Mouse (Mus musculus) stomach, embryonic 16.5 days (tissue): ENCODE measurements around the gene Slc2a2. TPM values are rescaled to one million over a fixed set of nuclear protein-coding genes. Genes with fewer than 3 reads are reported as not detected.
A peak's percentile ranks its signal among the peaks of the same experiment; 100 is the strongest.

Source experiments
- ATAC-seq: fragments of 200-750 bp; cut with Nextera tagmentation; 2 replicates; pipeline ENCODE4 v1.8.0; 2017; ENCODE audit warnings: moderate number of reproducible peaks, moderate TSS enrichment; ENCODE audit not compliant: insufficient read depth, low FRiP score
- H3K27ac ChIP-seq: fragments of 300-500 bp; sonication (generic); 2 replicates; pipeline ENCODE4 v1.5.1; 2014; ENCODE audit warnings: low read length
- H3K27me3 ChIP-seq: fragments of 300-500 bp; sonication (generic); 2 replicates; pipeline ENCODE4 v1.6.1; 2014; ENCODE audit warnings: low read length, control low read depth, mixed read lengths; ENCODE audit not compliant: control insufficient read depth, insufficient read depth
- H3K36me3 ChIP-seq: fragments of 300-500 bp; sonication (generic); 2 replicates; pipeline ENCODE4 v1.6.1; 2014; ENCODE audit warnings: low read length; ENCODE audit not compliant: control insufficient read depth, insufficient read depth
- H3K4me1 ChIP-seq: fragments of 300-500 bp; sonication (generic); 2 replicates; pipeline ENCODE4 v1.6.1; 2014; ENCODE audit warnings: low read length, control low read depth, mixed read lengths; ENCODE audit not compliant: control insufficient read depth, insufficient read depth
- H3K4me2 ChIP-seq: fragments of 300-500 bp; sonication (generic); 2 replicates; pipeline ENCODE4 v1.6.1; 2014; ENCODE audit warnings: low read depth, low read length, mixed read lengths
- H3K4me3 ChIP-seq: fragments of 300-500 bp; sonication (generic); replicated peaks from 2 replicates; pipeline ENCODE4 v1.5.1; 2014; ENCODE audit warnings: mild to moderate bottlenecking, low read length
- H3K9ac ChIP-seq: fragments of 300-500 bp; sonication (generic); 2 replicates; pipeline ENCODE4 v1.6.1; 2014; ENCODE audit warnings: low read length
- H3K9me3 ChIP-seq: fragments of 300-500 bp; sonication (generic); replicated peaks from 2 replicates; pipeline ENCODE4 v1.6.1; 2016; ENCODE audit warnings: low read length, control low read depth; ENCODE audit not compliant: control insufficient read depth
- WGBS: fragments of 180-500 bp; shearing (Covaris S2); extraction: QIAGEN DNeasy Blood & Tissue Kit; methylation state at CpG from one replicate; pipeline ENCODE4 v1.1.7; 2014; 5-methylcytosine and 5-hydroxymethylcytosine counted together
- polyA plus RNA-seq: library from polyadenylated mRNA; unstranded; fragments of >200 nt; fragmentation: Nextera tagmentation; extraction: Ambion mirVana; gene quantifications from 2 replicates; pipeline ENCODE4 v1.2.1, GENCODE M21; 2015

Gene Slc2a2
- polyA plus RNA-seq, 1 experiment from 2014 or later, result 5.6 TPM

DNA sequence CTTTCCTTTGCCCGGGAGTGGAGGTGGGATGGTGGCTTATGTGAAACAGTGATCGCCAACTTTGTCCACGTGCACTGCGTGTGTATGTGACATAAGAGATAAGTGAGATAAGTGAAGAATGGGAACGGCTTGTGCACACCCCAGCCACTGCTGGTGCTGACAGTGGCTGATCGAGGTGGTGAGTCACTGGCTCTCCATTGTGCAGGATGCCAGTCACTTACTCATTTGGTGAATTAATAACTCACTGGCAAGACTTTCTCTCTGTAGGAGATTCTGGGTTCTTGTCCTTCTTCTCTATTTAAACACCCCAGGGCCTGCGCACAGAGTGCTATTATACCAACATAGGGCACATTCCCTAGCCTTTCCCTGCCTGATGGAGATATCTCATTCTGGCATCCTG lies 24.1 kb downstream of the Slc2a2 start:
- no peaks in the 10 kb centered on the region for H3K27me3 ChIP-seq
- no peaks in the 10 kb centered on the region for H3K36me3 ChIP-seq
- 51% methylated on average over 7 of the region's 7 CpGs for WGBS
- H3K9ac ChIP-seq, result no peak overlapping the region
- ATAC-seq, result peak; percentile 91
- H3K9me3 ChIP-seq, result no peaks in the 10 kb centered on the region
- peak overlapping the region; percentile 17; the same call in 1 of the 2 replicates for H3K4me2 ChIP-seq
- H3K4me3 ChIP-seq, result no peak overlapping the region
- H3K4me1 ChIP-seq, result 0 out of 2 replicates have a peak, but pooled peaks cover 6% of the 10 kb centered on the region
- no peak overlapping the region; the same call in 1 of the 2 replicates for H3K27ac ChIP-seq

DNA sequence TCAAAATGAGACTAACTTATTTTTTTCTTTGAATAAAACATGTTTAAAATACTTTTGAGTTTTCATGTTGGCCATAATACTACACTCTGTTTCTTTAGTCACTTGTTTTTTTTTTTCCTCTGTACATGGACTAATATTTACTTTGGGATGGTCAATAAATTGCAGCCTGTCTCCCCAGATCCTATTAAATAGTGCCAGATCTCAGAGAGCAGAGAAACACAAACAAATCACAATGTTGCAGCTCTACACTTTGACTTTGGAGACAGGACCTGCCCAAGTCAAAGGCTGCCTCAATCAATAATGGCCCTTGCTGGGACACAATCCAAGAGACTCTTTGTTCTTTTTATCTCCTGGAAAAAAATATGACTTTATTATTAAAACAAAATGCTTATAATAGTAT lies 24.8 kb downstream of the Slc2a2 start:
- ATAC-seq, result no peak
- Histone ChIP-seq H3K27me3 (no peaks in the 10 kb centered on the region), H3K4me3 (no peak overlapping the region), H3K9ac (no peak overlapping the region), H3K27ac (no peak overlapping the region), H3K9me3 (no peaks in the 10 kb centered on the region), H3K36me3 (no peaks in the 10 kb centered on the region), H3K4me1 (0 out of 2 replicates have a peak, but pooled peaks cover 6% of the 10 kb centered on the region), H3K4me2 (no peak overlapping the region)

DNA sequence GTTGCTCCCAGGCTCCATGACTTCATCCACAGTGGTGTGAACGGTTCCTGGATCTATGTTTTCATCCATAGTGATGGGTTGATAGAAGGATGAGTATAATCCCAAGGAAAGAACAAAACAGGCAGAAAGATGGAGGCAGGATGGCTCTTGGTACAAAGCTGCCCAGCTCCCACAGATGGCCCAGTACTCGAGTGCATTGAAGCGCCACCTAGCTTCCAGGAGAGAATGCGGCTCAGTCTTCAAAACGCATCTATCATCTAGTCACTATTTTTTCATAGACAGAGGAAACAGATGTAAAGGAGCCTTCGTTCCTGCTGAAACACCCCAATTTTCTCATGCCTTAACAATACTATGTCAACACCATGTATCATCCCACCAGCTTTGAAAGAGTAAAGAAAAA lies 25.8 kb downstream of the Slc2a2 start:
- Histone ChIP-seq H3K9me3 (no peaks in the 10 kb centered on the region), H3K4me2 (no peak overlapping the region), H3K36me3 (no peaks in the 10 kb centered on the region), H3K4me3 (no peak overlapping the region), H3K27ac (no peak overlapping the region), H3K27me3 (no peaks in the 10 kb centered on the region), H3K4me1 (0 out of 2 replicates have a peak, but pooled peaks cover 6% of the 10 kb centered on the region), H3K9ac (no peak overlapping the region)
- ATAC-seq, result no peak
- WGBS, result 61% methylated on average over 6 of the region's 6 CpGs

DNA sequence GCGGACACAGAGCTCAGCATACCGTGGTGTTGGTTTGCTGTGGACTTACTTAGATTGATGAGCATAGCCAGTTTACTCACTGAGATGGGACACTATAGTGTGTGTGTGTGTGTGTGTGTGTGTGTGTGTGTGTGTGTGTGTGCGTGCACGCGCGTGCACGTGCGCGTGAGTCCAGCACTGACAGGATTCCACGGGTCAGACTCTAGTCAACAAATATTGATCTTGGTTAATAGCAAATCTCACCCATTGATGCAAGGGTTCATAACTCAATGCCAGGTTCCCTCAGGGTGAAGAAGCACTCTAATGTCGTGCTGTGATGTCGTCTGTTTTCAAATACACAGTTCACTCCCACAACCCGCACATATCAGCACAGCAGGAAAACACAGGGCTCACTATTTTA lies 27.5 kb downstream of the Slc2a2 start:
- no peaks in the 10 kb centered on the region for H3K9me3 ChIP-seq
- H3K4me3 ChIP-seq, result no peak overlapping the region
- no peak overlapping the region for H3K27ac ChIP-seq
- WGBS, result 68% methylated on average over 13 of the region's 13 CpGs
- no peak overlapping the region for H3K9ac ChIP-seq
- no peaks in the 10 kb centered on the region for H3K27me3 ChIP-seq
- H3K4me1 ChIP-seq, result 0 out of 2 replicates have a peak, but pooled peaks cover 6% of the 10 kb centered on the region
- no peaks in the 10 kb centered on the region for H3K36me3 ChIP-seq
- H3K4me2 ChIP-seq, result no peak overlapping the region
- ATAC-seq, result no peak

DNA sequence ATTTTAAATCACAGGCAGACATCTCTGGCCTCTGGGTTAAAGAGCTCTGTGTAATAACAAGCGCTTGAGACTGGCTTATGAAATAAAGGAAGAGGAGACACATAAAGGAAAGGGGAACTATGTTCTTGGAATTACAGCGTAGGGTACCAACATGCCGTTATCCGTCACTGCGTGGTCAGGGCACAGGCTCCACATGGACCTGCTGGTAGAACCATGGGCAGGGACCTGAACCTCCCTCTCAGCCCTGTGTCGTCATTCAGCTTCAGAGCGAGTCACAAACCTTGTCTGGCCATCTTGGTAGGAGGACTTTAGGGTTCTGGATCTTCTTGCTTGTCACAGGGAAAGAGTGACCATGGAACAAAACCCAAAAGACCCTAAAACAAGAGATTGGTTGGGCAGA lies 28.7 kb downstream of the Slc2a2 start:
- 0 out of 2 replicates have a peak, but pooled peaks cover 5% of the 10 kb centered on the region for H3K4me1 ChIP-seq
- no peaks in the 10 kb centered on the region for H3K27me3 ChIP-seq
- no peaks in the 10 kb centered on the region for H3K9me3 ChIP-seq
- no peaks in the 10 kb centered on the region for H3K36me3 ChIP-seq
- no peak overlapping the region for H3K4me3 ChIP-seq
- H3K27ac ChIP-seq, result no peak overlapping the region
- no peak overlapping the region for H3K9ac ChIP-seq
- no peak for ATAC-seq
- 93% methylated on average over 7 of the region's 7 CpGs for WGBS
- no peak overlapping the region for H3K4me2 ChIP-seq

DNA sequence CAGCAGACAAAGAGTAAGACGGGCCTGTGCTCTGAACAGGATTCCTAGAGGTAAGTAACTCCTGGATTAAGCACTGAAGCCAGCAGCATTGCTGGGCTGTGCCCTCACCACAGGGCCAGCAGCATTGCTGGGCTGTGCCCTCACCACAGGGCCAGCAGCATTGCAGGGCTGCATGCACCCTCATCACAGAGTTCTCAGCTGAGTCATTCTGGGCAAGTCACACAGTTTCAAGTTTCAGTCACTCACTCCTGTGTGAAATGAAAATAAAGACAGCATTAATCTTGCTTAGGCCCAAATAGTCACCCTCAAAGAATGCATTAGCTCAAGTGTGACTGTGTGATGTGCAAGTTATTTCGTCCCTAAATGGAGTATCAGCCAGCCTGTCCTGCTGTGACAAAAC lies 37.0 kb downstream of the Slc2a2 start:
- peak; percentile 40; the same call in 1 of the 2 replicates for ATAC-seq
- Histone ChIP-seq H3K36me3 (no peaks in the 10 kb centered on the region), H3K4me1 (no peaks in the 10 kb centered on the region), H3K4me2 (no peak overlapping the region), H3K27ac (no peak overlapping the region), H3K9me3 (no peaks in the 10 kb centered on the region), H3K27me3 (no peaks in the 10 kb centered on the region), H3K9ac (no peak overlapping the region), H3K4me3 (no peak overlapping the region)
- 65% methylated on average over 2 of the region's 2 CpGs for WGBS

DNA sequence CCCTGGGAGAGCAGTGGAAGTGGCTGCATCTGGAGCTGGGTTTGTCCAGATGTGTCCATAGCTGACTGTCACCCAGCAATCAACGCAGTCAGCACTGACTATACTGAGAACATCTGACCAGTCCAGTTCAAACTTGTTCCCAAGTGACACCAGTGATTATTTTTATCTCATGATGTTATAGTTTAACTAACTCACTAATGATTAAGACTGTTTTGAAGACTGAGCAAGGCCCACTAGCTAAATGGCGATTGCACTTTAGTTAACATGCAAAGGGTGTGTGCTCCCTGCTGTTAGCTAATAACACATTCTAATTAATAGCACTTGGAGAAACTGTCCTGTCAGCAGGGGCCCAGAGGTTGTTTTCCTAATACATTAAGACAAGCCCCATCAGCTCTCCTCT lies 39.3 kb downstream of the Slc2a2 start:
- WGBS, result 48% methylated on average over 2 of the region's 2 CpGs
- Histone ChIP-seq H3K36me3 (no peaks in the 10 kb centered on the region), H3K4me2 (no peak overlapping the region), H3K27me3 (no peaks in the 10 kb centered on the region), H3K9me3 (no peaks in the 10 kb centered on the region), H3K4me3 (no peak overlapping the region), H3K4me1 (no peaks in the 10 kb centered on the region), H3K9ac (no peak overlapping the region), H3K27ac (no peak overlapping the region)
- no peak for ATAC-seq

DNA sequence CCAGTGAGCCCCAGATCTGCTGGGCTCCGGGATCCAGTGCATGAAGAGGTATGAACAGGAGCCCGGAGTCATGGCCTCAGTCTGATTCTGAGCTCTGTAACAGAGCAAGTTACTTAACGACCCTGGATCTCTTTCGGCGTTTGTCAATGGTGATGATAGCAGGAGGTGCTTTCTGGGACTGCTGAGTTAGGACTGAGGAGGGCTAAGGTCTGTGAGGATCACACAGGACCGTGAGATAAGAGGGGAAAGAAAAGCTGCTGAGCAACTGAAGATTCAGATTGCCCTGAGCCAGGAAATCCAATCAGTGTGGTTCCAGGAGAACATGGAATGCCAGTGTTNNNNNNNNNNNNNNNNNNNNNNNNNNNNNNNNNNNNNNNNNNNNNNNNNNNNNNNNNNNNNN lies 42.6 kb downstream of the Slc2a2 start:
- Histone ChIP-seq H3K27ac (no peak overlapping the region), H3K4me2 (no peak overlapping the region), H3K4me3 (no peak overlapping the region), H3K9me3 (no peaks in the 10 kb centered on the region), H3K9ac (no peak overlapping the region), H3K27me3 (no peaks in the 10 kb centered on the region), H3K4me1 (no peaks in the 10 kb centered on the region), H3K36me3 (no peaks in the 10 kb centered on the region)
- ATAC-seq, result no peak
- 44% methylated on average over 6 of the region's 6 CpGs for WGBS

DNA sequence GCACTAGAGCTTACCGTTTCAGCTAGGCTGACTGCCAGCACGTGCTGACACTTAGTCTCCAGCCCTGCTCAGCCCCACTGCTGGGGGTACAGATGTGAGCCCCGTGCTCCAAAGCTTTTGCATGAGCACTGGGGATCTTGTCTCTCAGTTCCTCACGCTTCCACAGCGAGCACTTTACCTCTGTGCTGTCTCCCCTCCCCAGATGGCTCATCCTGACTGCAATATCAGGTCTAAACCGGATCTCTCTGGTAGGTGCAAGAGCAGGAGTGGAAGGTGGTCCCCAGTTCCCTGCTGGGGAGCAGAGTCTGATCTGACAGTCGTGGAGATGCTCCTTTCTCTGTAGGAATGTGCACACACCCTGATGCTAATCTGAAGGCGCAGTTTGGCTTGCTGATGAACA lies 45.5 kb downstream of the Slc2a2 start:
- no peak for ATAC-seq
- WGBS, result 50% methylated on average over 8 of the region's 8 CpGs

More for the DNA sequence above, 45.5 kb downstream of the Slc2a2 start:
- Histone ChIP-seq H3K4me3 (no peak overlapping the region), H3K27ac (no peak overlapping the region), H3K9me3 (no peaks in the 10 kb centered on the region), H3K4me2 (no peak overlapping the region), H3K36me3 (no peaks in the 10 kb centered on the region), H3K9ac (no peak overlapping the region), H3K4me1 (no peaks in the 10 kb centered on the region), H3K27me3 (no peaks in the 10 kb centered on the region)
